Mouse (Mus musculus) brain, adult 2 months (tissue): ENCODE results near the gene Gm49450.

ENCODE experiments used
- DNase-seq: peaks from one replicate; pipeline ENCODE4 v3.0.0; 2011; ENCODE audit warnings: low read depth, low spot score

The Gm49450 gene

DNA sequence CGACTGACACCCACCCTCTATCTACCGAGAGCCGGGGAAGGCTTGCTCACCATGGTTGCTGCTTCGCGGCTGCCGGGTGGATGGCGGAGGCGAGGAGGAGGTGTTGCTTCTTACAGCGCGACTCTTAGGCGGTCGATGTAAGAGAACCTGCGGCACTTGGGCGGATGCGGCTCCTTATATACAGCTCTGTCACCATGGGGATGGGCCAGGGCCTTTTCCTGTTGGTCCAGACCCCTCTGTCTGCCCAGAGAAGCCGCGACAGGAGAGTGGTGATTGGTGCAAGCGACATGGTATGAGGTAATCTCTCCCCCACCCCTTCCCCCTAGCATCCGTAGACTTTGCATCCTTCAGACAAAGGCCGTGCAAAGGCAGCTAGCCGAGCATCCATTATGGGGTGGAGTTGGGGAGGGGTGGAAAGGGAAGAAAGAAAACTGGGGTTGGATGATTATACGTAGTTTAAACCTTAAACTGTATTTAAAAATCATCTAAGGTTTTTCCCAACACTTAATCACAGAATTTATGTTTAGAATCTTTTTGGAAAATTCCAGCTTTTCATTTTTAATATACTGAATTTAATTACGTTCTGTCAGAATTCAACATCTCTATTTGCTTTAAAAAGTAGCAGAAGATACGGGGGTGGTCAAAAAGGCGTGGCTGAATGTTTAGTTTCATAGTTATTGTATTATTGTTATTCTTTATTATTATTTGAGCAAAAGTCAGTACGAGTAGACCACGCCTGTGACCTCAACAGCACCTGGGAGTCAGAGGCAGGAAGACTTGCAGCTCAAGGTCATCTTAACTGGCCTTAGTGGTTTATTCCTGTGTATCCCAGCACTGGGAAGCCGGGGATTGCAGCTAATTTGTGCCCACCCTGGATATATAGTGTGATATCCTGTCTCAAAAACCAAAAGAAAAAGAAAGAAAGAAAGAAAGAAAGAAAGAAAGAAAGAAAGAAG, at the start of gene Gm49450, which contains the start of gene Tuba1a:
Gene Gm49450, minus strand, starts transcription at position 151 of the 956 bp plus-strand sequence.
Gene Tuba1a, minus strand, starts transcription at position 303 of the 956 bp plus-strand sequence.
- peak; percentile 100 for DNase-seq

DNA sequence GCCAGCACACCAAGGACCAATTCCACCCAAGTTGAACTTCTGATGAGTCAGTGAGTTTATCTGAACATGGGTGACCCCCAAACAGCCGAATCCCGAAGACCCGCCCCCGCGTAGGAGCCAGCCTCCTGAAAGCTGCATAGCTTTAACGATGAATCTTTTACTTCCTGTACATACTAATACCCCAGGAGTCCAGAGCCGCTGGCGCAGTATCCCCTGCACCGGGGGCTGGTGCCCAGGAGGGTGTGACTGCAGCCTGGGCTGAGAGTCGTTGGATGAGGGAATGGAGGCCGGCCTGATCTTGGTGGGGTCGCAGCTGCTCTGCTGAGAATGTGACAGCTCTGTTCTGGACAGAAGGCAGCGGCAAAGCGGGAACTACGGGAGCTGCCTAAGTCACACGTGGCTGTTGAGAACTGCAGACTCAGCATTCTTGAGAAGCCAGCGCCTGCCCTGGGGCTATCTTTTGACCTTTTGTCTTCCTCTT, 48.1 kb upstream of the Gm49450 start:
- DNase-seq, result peak; percentile 25

DNA sequence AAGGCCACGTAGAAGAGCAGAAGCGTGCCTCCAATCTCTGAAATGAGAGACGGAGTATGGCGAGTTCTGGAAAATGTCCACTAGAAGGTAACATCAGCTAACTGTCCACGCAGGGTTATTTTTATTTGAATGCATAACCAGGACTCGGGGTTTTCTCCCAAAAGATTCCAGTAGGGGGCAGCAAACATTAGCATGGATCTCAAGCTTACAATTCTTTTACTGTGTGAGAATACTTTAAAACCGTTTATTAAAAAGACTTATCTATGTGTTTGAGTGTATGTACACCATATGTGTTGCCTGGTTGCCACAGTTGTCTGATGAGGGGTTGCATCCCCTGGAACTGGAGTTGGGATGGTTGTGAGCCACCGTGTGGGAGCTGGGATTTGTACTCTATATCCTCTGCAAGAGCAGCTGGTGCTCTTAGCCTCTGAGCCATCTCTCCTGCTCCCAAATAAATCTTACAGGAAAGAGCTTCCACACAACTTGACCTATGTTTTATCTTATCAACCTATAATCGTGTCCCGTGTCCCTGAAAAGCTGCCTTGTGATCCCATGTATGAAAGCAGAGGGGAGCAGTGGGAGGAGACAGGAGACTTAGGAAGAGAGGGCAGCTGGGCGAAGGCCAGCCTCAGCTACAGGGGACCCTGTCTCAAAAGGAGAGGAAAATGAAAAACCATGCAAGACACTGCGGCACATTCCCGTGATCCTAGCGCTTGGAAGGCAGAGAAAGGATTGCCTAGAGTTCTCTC, 47.4 kb upstream of the Gm49450 start:
- DNase-seq, result peak; percentile 78

DNA sequence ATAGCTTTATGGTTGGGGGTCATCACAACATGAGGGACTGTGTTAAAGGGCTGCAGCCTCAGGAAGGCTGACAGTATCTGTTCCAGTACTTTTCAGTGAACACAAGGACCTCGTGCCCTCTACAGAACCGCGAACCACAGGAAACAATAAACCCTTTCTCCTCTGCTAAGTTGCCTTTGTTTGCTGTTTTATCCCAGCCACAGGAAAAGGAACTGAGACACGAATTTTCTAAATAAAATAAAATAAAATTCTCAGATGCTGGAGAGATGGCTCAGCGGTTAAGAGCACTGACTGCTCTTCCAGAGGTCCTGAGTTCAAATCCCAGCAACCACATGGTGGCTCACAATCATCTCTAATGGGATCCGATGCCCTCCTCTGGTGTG, 45.4 kb upstream of the Gm49450 start:
- no peak for DNase-seq

DNA sequence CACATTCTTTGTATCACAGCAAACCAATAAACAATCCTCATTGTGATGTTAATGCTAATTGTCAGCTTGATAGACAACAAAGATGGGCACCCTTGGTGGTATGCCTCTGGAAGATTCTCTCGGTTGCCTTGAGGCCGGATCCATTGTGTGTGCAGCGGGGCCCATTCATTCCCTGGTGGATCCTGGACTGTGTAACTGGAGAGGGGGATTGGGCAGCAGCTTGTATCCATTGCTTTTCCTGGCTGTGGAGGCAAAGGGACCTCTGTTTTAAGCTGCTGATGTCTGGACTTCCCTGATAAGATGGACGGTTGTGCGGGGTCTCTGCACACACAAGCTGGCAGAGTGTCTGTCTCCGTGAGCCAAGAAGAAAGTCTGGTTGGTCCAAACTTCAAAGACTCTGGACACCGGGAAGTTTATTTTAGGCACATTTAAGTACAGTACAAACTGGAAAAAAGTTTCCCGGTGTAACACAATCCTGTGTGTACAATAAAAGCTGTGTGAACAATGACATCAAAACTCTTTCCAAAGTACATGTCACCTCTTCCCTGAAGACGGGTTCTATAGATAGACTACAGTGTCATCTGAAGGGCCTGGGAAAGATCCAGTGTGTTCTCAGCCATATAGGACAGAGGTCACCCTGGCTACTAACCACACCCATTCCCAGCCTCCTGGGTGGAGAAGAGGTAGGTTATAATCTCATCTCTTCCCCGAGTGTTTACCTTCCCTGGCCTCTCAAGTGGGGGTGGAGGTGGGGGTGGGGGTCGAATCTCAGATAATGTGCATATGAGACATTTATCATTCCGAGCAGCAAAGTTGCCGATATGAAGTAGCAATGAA, 44.8 kb upstream of the Gm49450 start:
- no peak for DNase-seq

DNA sequence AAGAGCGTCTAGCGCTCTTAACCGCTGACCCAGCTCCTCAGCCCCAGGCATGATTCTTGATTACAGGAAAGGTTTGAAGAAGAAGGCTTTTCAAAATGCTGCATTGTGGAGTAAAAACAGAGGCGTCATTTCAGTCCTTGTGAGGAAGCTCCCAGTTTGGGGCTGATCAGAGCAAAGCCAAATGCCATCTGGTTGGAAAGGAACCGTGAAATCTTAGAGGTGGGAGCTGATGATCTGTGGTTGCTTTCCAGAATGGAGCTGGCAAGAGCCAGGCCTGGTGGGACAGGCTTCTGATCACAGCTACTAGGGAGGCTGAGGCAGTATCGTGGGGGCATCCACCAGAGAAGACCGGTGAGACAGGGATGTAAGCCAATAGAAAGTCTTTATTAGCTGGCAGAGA, 43.5 kb upstream of the Gm49450 start:
- DNase-seq, result no peak

DNA sequence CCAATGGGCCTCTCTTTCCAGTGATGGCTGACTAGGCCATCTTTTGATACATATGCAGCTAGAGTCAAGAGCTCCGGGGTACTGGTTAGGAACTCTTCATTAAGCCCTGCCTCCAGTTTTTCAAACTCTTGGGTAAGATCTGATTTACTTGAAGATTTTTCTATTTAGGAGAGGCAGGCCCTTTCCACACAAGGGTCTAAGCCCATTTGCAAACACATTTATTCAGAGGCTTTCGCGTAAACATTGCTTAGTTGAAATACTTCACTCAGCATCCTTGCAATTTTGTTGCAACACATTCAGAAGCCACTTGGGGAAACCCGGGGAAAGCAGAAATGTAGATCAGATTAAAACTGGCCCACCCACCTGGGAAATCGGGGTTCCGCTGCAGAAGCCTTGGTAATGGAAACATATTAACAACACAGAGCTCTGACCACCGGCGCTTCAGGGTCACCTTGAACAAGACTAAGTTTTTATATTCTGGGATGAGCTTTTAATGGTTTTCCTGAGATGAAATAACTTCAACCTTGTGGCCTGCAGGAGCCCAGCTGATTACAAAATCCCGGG, 41.7 kb upstream of the Gm49450 start:
- no peak for DNase-seq

DNA sequence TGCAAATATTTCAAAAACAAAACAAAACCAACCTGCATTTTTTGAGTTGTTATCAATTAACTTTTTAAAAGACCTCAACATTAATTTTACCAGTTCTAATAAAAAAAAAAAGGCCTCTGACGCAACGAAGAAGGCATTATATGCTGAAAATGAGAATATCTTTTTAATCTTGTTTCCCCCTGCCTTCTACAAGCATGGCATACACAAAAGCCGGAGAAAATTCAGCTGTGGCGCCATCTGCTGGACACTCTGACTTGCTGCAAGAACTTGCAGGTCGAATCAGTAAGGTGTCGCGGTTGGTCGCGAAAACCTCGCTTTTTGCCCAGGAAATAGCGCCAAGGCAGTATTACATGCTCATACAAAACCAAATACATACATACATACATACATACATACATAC, 40.5 kb upstream of the Gm49450 start:
- DNase-seq, result peak; percentile 98

DNA sequence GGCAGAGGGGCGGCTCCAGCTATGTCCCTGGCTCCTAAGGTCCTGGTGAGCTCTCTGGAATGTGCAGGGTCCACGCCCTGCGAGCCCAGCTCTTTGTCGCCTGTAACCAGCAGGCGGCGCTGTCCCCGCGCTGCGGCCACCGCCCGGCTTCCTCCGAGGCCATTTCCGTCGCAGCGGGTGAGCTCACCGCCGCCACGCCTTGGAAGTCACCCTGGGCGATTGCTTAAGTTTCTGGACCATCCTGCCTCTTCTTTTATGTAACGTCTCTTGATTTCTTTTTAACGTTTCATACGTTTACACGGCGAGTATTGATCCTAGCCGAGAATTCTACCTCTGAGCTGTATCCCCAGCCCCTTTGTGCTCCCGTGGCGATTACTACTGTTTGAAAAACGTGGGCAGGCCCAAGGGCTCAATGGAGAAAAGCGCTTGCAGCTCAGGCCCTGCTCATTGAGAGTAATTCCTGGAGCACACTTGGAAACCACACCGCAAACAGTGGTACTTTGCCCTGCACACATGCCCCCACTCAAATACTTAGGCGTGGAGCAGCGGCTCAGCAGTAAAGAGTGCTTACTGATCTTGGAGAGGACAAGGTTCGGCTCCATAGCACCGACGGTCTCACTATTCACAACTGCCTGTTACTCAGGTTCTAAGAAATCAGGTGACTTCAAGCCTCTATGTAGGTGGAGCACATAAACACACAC, 39.9 kb upstream of the Gm49450 start:
- peak; percentile 96 for DNase-seq

DNA sequence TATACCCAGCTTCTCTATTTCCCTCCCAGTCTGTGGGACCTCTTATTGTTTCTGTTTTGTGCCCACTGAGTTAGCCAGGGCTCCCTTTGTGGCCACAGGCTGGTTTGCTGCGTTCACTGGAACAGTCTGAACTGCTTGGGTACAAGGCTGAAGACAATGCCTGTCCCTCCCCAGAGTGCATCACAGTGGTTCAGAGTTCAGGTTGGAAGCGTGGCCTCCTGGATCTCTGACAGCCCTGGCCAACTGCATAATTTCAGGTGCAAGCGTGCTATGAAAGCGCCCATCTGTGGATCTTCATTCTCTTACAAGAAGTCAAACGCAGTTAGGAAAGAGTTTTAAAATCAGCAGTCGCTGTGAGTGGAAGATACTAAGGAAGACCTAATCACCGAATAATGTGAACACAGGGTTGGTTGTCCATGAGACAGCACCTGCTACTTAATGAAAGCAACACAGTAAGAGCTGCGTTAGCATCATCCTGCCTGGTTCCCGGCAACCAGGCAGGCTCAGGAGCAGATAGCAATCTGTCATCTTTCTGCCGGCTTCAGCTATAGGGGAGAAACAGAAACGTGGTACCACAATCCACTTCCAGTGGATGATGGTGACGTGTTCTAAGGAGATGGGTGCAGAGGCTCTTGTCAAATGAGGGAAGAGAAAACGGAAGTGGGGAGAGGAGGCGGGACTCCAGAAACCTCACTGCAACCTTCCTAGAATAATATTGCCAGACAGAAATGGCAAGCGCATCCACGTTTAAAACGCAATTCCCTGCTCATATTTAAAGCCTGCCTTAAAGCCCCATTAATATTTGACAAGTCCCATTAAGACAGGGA, 38.9 kb upstream of the Gm49450 start:
- DNase-seq, result peak; percentile 97

DNA sequence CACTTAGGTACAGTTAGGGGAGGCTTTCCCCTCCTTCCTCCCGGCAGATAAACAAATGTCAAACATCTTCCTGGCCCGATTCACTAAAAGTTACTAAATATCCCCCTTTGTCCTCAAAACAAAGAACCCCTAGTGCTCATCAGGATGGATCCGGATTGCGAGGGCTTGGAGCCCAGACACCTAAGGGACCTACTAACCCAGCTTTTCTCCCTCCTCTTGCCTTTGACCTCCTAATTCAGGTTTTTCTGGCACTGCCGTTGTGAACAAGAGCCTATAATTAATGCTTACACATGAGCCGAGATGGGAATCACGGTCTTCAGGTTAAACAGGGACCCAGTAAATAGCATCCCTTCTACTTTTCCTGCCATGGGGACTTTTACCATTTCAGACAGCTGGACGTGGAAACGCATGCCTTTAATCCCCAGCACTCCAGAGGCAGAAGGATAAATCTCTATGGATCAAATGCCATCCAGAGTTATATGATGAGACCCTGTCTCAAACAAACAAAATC, 38.2 kb upstream of the Gm49450 start:
- DNase-seq, result no peak

DNA sequence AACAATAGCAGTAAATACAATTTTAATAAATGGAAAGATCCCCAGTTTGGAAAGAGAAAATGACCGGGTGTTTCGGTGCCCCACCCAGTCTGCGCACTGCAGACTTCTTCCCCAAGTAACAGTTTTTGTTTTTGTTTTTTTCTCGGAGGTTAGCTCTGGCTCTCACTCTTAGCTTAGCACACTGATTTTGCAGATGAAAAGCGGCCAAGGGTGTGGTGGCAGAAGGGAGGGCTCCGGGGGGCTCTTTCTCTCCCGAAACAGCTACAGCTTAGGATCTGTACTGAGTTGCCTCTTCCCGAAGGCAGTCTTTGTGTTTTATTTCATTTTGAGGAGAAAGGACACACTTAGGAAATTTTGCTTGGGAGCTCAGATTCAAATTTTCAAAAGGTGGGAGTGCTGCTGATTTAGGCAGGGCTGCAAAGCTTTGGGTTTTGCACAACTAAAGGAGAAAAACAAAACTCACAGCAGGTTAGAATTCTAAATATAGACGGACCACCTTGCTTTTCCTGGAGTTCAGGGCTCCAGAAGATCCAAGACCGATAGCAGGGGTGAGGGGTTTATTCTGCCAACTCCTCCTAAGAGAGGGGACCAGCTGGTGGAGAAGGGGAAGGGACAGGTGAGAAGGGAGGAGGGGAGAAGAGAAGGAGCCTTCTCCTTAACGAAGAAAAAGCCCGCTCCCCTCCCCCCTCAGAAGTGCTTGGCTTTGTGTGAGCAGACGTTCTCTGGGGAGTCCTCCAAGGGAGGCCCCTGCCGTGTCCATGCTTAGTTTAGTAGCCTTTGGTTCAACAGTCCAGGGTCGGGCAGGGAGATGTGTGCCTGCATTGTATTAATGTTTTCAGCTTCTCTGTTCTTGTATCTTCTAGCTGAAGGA, 37.6 kb upstream of the Gm49450 start:
- DNase-seq, result peak; percentile 33

DNA sequence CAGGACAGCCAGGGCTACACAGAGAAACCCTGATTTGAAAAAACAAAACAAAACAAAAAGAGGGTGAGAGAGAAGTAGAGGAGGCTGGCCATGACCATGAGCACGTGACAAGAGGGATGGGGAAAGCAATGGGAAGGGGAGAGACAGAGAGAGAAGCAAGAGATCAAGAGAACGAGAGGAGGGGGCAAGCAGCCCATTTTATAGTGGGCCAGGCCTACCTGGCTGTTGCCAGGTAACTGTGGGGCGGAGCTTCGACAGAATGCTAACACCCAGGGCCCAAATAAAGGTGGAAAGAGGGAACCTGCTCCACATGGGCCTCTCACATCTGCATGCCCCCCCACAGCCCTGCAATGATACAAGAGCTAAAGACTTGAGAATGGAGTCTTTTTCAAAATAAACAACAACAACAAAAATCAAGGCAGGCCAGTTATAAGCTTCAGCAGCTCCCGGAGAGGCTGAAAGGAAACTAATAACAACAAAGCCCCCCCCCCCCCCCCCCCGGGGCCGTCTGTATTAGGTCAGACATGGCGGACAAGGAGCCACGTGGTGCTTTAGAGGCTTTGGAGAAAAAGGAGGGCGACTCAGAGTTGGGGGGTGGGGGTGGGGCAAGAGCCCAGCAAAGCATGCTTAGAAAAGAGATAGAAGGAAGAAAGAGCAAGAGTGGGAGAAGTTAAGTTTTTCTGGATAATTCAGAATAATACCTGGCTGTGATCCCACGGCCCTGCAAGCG, 36.5 kb upstream of the Gm49450 start:
- no peak for DNase-seq

DNA sequence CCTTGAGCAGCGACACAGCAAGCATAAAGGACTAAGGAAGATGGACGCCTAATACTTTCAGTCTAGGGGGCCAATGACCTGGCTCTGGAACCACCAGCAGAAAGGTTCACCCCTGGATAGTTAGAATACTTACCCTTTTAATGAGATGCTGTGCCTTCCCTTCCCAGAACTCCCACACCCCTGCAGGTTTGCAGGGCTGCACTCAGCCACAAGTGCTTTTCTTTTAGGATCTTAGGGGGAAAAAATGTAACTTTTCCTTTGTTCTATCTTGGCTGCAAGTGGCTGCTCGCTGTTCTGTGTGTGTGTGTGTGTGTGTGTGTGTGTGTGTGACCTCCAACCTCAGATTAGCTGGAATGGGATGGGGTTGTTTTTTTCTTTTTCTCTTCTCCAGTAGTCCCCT, 35.4 kb upstream of the Gm49450 start:
- DNase-seq, result no peak

DNA sequence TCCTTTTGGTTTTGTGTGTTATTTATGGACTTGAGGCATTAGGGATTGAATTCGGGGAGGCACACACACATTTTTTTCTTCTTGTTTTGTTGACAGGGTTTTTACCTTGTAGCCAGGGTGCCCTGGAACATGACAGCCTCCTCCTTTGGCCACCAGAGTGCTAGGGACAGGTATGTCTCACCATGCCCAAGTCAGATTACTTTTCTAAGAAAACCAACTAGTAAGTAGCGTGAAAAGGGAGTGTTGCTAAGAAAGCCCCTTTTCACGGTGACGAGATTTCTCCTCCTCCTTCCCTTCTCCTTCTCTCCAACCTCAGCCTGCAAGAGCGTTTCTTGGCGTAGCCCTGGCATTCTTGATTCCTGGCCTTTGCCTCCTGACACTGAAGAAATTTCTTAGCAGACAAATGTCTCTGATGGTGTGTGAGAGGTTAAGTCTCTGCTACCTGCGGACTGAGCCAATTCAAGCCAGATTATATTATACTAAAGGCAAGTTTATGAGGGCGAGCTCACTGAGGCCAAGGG, 34.4 kb upstream of the Gm49450 start:
- no peak for DNase-seq

DNA sequence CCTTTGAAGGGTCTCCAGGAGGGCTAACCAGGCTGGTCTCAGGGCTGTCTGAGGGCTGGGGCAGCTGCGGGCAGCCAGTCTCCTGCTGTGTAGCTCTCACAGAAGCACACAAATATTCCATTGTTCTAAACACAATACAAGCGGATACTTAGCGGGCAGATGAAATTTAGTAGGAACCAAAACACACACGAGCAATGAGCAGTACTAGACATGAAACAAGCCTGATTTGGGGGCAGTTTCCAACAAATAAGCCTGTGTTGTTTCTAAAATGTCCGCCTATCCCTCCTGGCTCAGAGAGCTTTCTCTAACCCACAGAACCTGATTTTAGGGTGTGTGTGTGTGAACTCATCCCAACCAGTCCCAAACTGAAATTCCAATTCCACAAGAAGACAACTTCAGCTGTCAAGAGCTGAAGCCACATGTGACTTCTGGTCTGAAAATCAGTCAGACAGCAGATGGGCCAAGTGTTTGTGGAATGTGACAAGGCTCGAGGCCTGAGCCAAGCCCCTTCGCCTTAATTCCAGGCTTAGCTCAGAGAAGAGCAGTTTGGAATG, 33.8 kb upstream of the Gm49450 start:
- peak; percentile 67 for DNase-seq

DNA sequence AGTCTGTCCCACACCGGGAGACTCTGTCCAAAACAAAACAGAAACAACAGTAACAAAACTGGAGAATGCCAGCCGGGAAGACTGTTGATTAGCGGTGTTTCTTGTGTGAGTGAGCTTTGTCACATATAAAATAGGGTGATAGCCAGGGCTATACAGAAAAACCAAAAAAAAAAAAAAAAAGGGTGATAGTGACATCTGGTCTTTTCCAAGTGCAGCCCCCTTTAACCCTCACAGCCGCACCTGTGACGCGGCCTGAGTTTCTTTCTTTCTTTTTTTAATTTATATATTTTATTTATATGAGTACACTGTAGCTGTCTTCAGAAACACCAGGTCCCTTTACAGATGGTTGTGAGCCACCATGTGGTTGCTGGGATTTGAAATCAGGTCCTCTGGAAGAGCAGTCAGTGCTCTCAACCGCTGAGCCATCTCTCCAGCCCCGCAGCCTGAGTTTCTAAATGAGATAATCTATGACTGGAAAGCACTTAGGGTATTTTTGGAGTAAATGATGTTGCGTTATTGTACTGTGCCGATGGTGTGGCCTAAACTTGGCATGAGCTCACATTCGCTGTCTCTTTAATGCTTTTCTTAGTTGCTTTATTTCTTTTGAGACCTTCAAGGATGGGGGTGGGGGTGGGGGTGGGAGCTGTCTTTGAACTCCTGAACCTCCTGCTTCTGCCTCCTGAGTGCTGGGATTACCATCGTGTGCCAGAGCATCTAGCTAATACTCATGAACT, 32.8 kb upstream of the Gm49450 start:
- DNase-seq, result no peak
